18 mouse cellular contexts compared by ENCODE assay signal in genomic region chr19:47645583-47645982, GRCm38 (mm10). TPM values are rescaled to one million over a fixed set of nuclear protein-coding genes. Genes with fewer than 3 reads are reported as not detected.
DNase-seq lines count a peak whose midpoint lies in the region; ATAC-seq and TF ChIP-seq lines count a peak whose summit lies in the region.
"Had no signal": no experiment of that assay in that cellular context is flagged by ENCODE, and none has a peak within 500 bp of the region (broad histone marks: within the 10 kb centered on the region; RNA-seq: fewer than 3 reads in every experiment).

No protein-coding gene starts in this region.

- peak; percentile 60 for ATAC-seq in frontal cortex, adult (ENCODE audit: low TSS enrichment)
- peak; percentile 44 for ATAC-seq in lung, postnatal 0 days
- ATAC-seq: CD4-positive, CD25-positive, alpha-beta regulatory T cell, adult 4 months; forebrain, embryonic 15.5 days; midbrain, embryonic 13.5 days had no signal

- no peak overlapping the region for H3K9ac ChIP-seq in lung, postnatal 0 days (replicated peaks; ENCODE audit: low read depth)
- H3K9ac ChIP-seq: forebrain, embryonic 15.5 days; hindbrain, embryonic 15.5 days; liver, embryonic 13.5 days; midbrain, embryonic 13.5 days had no signal

- TF ChIP-seq CTCF in lung, postnatal 0 days (IDR thresholded peaks at IDR 0.05) = no peak

- no peaks in the 10 kb centered on the region for H3K9me3 ChIP-seq in lung, postnatal 0 days (ENCODE audit: low read length)
- no peaks in the 10 kb centered on the region for H3K9me3 ChIP-seq in heart, embryonic 10.5 days
- H3K9me3 ChIP-seq: forebrain, embryonic 15.5 days; hindbrain, embryonic 15.5 days; liver, embryonic 13.5 days; midbrain, embryonic 13.5 days had no signal

- no peak overlapping the region for H3K4me3 ChIP-seq in lung, postnatal 0 days (ENCODE audit: low read depth, low read length)
- H3K4me3 ChIP-seq in heart, embryonic 10.5 days = no peak overlapping the region
- H3K4me3 ChIP-seq: forebrain, embryonic 15.5 days; hindbrain, embryonic 15.5 days; liver, embryonic 13.5 days; midbrain, embryonic 13.5 days had no signal

- H3K4me1 ChIP-seq in lung, postnatal 0 days (ENCODE audit: insufficient read depth, low read depth, low read length) = no peaks in the 10 kb centered on the region
- H3K4me1 ChIP-seq in heart, embryonic 10.5 days = peaks cover 13% of the 10 kb centered on the region
- H3K4me1 ChIP-seq: forebrain, embryonic 15.5 days; hindbrain, embryonic 15.5 days; liver, embryonic 13.5 days had no signal

- no peaks in the 10 kb centered on the region for H3K27me3 ChIP-seq in lung, postnatal 0 days (replicated peaks; ENCODE audit: insufficient read depth, low read length)
- H3K27me3 ChIP-seq in heart, embryonic 10.5 days (ENCODE audit: insufficient read depth, poor library complexity, severe bottlenecking) = no peaks in the 10 kb centered on the region
- H3K27me3 ChIP-seq: forebrain, embryonic 15.5 days; hindbrain, embryonic 15.5 days; liver, embryonic 13.5 days; midbrain, embryonic 13.5 days had no signal

- no peak for TF ChIP-seq EP300 in lung, postnatal 0 days (IDR thresholded peaks at IDR 0.05)

- DNase-seq in frontal cortex, postnatal 10 days (ENCODE audit: low spot score in 2 of 2) = no peak
- DNase-seq in lung, postnatal 0 days (ENCODE audit: low spot score) = no peak
- no peak for DNase-seq in lung, postnatal 36 days
- no peak for DNase-seq in heart, embryonic 10.5 days (ENCODE audit: low spot score)
- peak; percentile 60 for DNase-seq in telencephalon, adult 2 months (ENCODE audit: low read depth, low spot score)
- DNase-seq in spleen, postnatal 36 days (ENCODE audit: low spot score in 2 of 2) = no peak
- DNase-seq: cerebellum, postnatal 10 days; gastrocnemius, postnatal 36 days; kidney, adult 18-20 months; kidney, postnatal 4 days; liver, embryonic 13.5 days; right cerebral cortex, postnatal 4 days; thymus, postnatal 14 days had no signal

- H3K27ac ChIP-seq in lung, postnatal 0 days (ENCODE audit: low read length) = no peak overlapping the region
- 0 out of 2 replicates have a peak overlapping the region, but pooled peaks have one; percentile 16 for H3K27ac ChIP-seq in heart, embryonic 10.5 days
- H3K27ac ChIP-seq: forebrain, embryonic 15.5 days; hindbrain, embryonic 15.5 days; liver, embryonic 13.5 days; midbrain, embryonic 13.5 days had no signal

- 65% methylated on average over 6 of the region's 6 CpGs for WGBS in lung, postnatal 0 days
- 53% methylated on average over 6 of the region's 6 CpGs for WGBS in heart, embryonic 10.5 days

- H3K4me2 ChIP-seq in lung, postnatal 0 days (replicated peaks; ENCODE audit: low read depth, low read length) = no peak overlapping the region
- H3K4me2 ChIP-seq: forebrain, embryonic 15.5 days; hindbrain, embryonic 15.5 days; liver, embryonic 13.5 days; midbrain, embryonic 13.5 days had no signal

- H3K36me3 ChIP-seq in lung, postnatal 0 days (ENCODE audit: insufficient read depth, low read length) = peaks cover 13% of the 10 kb centered on the region
- peaks cover 47% of the 10 kb centered on the region for H3K36me3 ChIP-seq in heart, embryonic 10.5 days

RNA-seq across cellular contexts. Expression of gene Col17a1, which starts 46.3 kb away (rescaled TPM):
- 2.5 and 3.5 TPM in 2 replicates for polyA plus RNA-seq in lung, postnatal 0 days (2015; fragmentation: Nextera tagmentation; extraction: Ambion mirVana)
- 0.43 and 0.63 TPM in 2 replicates for polyA plus RNA-seq in heart, embryonic 10.5 days (2016; fragmentation: Nextera tagmentation; extraction: Ambion mirVana)
- polyA plus RNA-seq: CD4-positive, CD25-positive, alpha-beta regulatory T cell, adult 4 months had no signal
